Mouse (Mus musculus) kidney, postnatal 0 days (tissue): Measurements from ENCODE around the gene Ube2h. TPM values are rescaled to one million over a fixed set of nuclear protein-coding genes. Genes with fewer than 3 reads are reported as not detected.

Experiments used
- ATAC-seq: fragments of 200-750 bp; cut with Nextera tagmentation; replicated peaks from 2 replicates; pipeline ENCODE4 v1.8.0; 2017; ENCODE audit warnings: low read depth, moderate number of reproducible peaks, moderate TSS enrichment, moderate library complexity; ENCODE audit not compliant: low FRiP score
- DNase-seq: peaks from one replicate; pipeline ENCODE4 v3.0.0-alpha.2; 2016; ENCODE audit warnings: low spot score
- H3K27ac ChIP-seq: fragments of 300-500 bp; sonication (generic); 2 replicates; pipeline ENCODE4 v1.5.1; 2014; ENCODE audit warnings: mild to moderate bottlenecking
- H3K27me3 ChIP-seq: fragments of 300-500 bp; sonication (generic); 2 replicates; pipeline ENCODE4 v1.6.1; 2014; ENCODE audit warnings: low read length, mixed read lengths; ENCODE audit not compliant: insufficient read depth
- H3K36me3 ChIP-seq: fragments of 300-500 bp; sonication (generic); 2 replicates; pipeline ENCODE4 v1.6.1; 2014; ENCODE audit warnings: low read length, mixed read lengths; ENCODE audit not compliant: insufficient read depth
- H3K4me1 ChIP-seq: fragments of 300-500 bp; sonication (generic); replicated peaks from 2 replicates; pipeline ENCODE4 v1.6.1; 2014; ENCODE audit warnings: antibody characterized with exemption, low read length, mixed read lengths; ENCODE audit not compliant: insufficient read depth
- H3K4me2 ChIP-seq: fragments of 300-500 bp; sonication (generic); 2 replicates; pipeline ENCODE4 v1.6.1; 2014; ENCODE audit warnings: mild to moderate bottlenecking, low read length, moderate library complexity, mixed read lengths
- H3K4me3 ChIP-seq: fragments of 300-500 bp; sonication (generic); replicated peaks from 2 replicates; pipeline ENCODE4 v1.5.1; 2014; ENCODE audit warnings: low read depth, low read length
- H3K9ac ChIP-seq: fragments of 300-500 bp; sonication (generic); 2 replicates; pipeline ENCODE4 v1.6.1; 2014; ENCODE audit warnings: low read depth, low read length
- H3K9me3 ChIP-seq: fragments of 300-500 bp; sonication (generic); replicated peaks from 2 replicates; pipeline ENCODE4 v1.6.1; 2016; ENCODE audit warnings: low read length, inconsistent platforms, mixed read lengths
- CTCF ChIP-seq: IDR thresholded peaks from 2 replicates; pipeline ENCODE4 v1.5.1; 2016; ENCODE audit warnings: antibody characterized with exemption, low read depth, mild to moderate bottlenecking, moderate library complexity
- WGBS: fragments of 180-500 bp; shearing (Covaris S2); extraction: QIAGEN DNeasy Blood & Tissue Kit; methylation state at CpG from one replicate; pipeline ENCODE4 v1.1.7; 2014; 5-methylcytosine and 5-hydroxymethylcytosine counted together
- polyA plus RNA-seq: library from polyadenylated mRNA; unstranded; fragments of >200 nt; fragmentation: Nextera tagmentation; extraction: Ambion mirVana; gene quantifications from 2 replicates; pipeline ENCODE4 v1.2.1, GENCODE M21; 2015

Ube2h gene
- polyA plus RNA-seq, 1 experiment from 2014 or later = 38.2 TPM

GRCm38 (mm10) chr6:30179046-30179445 is 125.3 kb downstream of the Ube2h start:
- no peak overlapping the region for H3K4me3 ChIP-seq
- peaks cover 24% of the 10 kb centered on the region; the same call in 1 of the 2 replicates for H3K4me1 ChIP-seq
- 20% methylated on average over 11 of the region's 11 CpGs for WGBS
- no peak overlapping the region for H3K4me2 ChIP-seq
- DNase-seq = no peak
- no peaks in the 10 kb centered on the region for H3K36me3 ChIP-seq
- ATAC-seq = no peak
- no peak for TF ChIP-seq CTCF
- peaks cover 68% of the 10 kb centered on the region for H3K27me3 ChIP-seq
- H3K9me3 ChIP-seq = no peaks in the 10 kb centered on the region; the same call in 1 of the 2 replicates
- H3K27ac ChIP-seq = no peak overlapping the region
- no peak overlapping the region for H3K9ac ChIP-seq

GRCm38 (mm10) chr6:30178023-30178639 is 126.2 kb downstream of the Ube2h start:
- TF ChIP-seq CTCF = no peak
- H3K4me2 ChIP-seq = no peak overlapping the region
- peaks cover 78% of the 10 kb centered on the region for H3K27me3 ChIP-seq
- DNase-seq (no peak), ATAC-seq (no peak)
- H3K36me3 ChIP-seq = no peaks in the 10 kb centered on the region
- H3K9ac ChIP-seq = no peak overlapping the region
- H3K27ac ChIP-seq = no peak overlapping the region
- no peak overlapping the region for H3K4me3 ChIP-seq
- H3K4me1 ChIP-seq = peaks cover 33% of the 10 kb centered on the region; the same call in 1 of the 2 replicates
- WGBS = 6% methylated on average over 27 of the region's 27 CpGs
- no peaks in the 10 kb centered on the region for H3K9me3 ChIP-seq

GRCm38 (mm10) chr6:30177305-30177704 is 127.0 kb downstream of the Ube2h start:
- DNase-seq = no peak
- ATAC-seq = no peak
- Histone ChIP-seq H3K9me3 (no peaks in the 10 kb centered on the region), H3K27me3 (peaks cover 86% of the 10 kb centered on the region), H3K36me3 (no peaks in the 10 kb centered on the region), H3K4me3 (no peak overlapping the region), H3K27ac (no peak overlapping the region), H3K4me1 (peaks cover 33% of the 10 kb centered on the region; the same call in 1 of the 2 replicates), H3K4me2 (no peak overlapping the region), H3K9ac (no peak overlapping the region)
- TF ChIP-seq CTCF = no peak
- WGBS = 2% methylated on average over 14 of the region's 14 CpGs

- Histone ChIP-seq H3K4me2 (no peak overlapping the region; the same call in 1 of the 2 replicates), H3K27me3 (peaks cover 94% of the 10 kb centered on the region), H3K4me3 (peak overlapping the region; percentile 40; the same call in 1 of the 2 replicates), H3K9ac (no peak overlapping the region), H3K27ac (no peak overlapping the region), H3K9me3 (no peaks in the 10 kb centered on the region), H3K4me1 (peaks cover 33% of the 10 kb centered on the region; the same call in 1 of the 2 replicates), H3K36me3 (no peaks in the 10 kb centered on the region)
- no peak for ATAC-seq
- DNase-seq = no peak
- 7% methylated on average over 12 of the region's 12 CpGs for WGBS
- TF ChIP-seq CTCF = no peak
Measured at GRCm38 (mm10) chr6:30176496-30176895, 127.8 kb downstream of the Ube2h start.

- WGBS = under 1% methylated on average over 28 of the region's 28 CpGs
- TF ChIP-seq CTCF = no peak
- peak overlapping the region; percentile 40 for H3K4me3 ChIP-seq
- no peaks in the 10 kb centered on the region for H3K36me3 ChIP-seq
- no peak overlapping the region for H3K27ac ChIP-seq
- peaks cover 96% of the 10 kb centered on the region for H3K27me3 ChIP-seq
- peaks cover 33% of the 10 kb centered on the region; the same call in 1 of the 2 replicates for H3K4me1 ChIP-seq
- no peaks in the 10 kb centered on the region for H3K9me3 ChIP-seq
- DNase-seq (no peak), ATAC-seq (no peak)
- peak overlapping the region; percentile 71 for H3K4me2 ChIP-seq
- no peak overlapping the region for H3K9ac ChIP-seq
Measured at GRCm38 (mm10) chr6:30175918-30176421, 128.4 kb downstream of the Ube2h start.

- peaks cover 93% of the 10 kb centered on the region for H3K27me3 ChIP-seq
- peak overlapping the region; percentile 40 for H3K4me3 ChIP-seq
- peaks cover 33% of the 10 kb centered on the region; the same call in 1 of the 2 replicates for H3K4me1 ChIP-seq
- no peaks in the 10 kb centered on the region for H3K9me3 ChIP-seq
- no peak for TF ChIP-seq CTCF
- ATAC-seq (no peak), DNase-seq (no peak)
- WGBS = 2% methylated on average over 44 of the region's 45 CpGs
- H3K4me2 ChIP-seq = peak overlapping the region; percentile 71
- no peaks in the 10 kb centered on the region for H3K36me3 ChIP-seq
- no peak overlapping the region for H3K27ac ChIP-seq
- no peak overlapping the region for H3K9ac ChIP-seq
Measured at GRCm38 (mm10) chr6:30175225-30175917, 129.0 kb downstream of the Ube2h start.
